Mouse (Mus musculus): ENCODE measurements at regions not wholly inside any gene's neighbourhood (a gene's known extent, or its start where the extent isn't known, plus 50 kb on each side); places are given as distances from the start of the nearest gene placed in this dataset.

GRCm38 (mm10) chr4:124175531-124175930 lies 257.7 kb upstream of the 4930535I16Rik start:
- Histone ChIP-seq H3K4me3 (ENCODE audit: low read depth, low read length) (no peak overlapping the region), H3K9ac (ENCODE audit: low read depth, low read length) (no peak overlapping the region), H3K4me1 (replicated peaks; ENCODE audit: control insufficient read depth, insufficient read depth, low read length) (no peaks in the 10 kb centered on the region), H3K36me3 (ENCODE audit: control insufficient read depth, insufficient read depth) (no peaks in the 10 kb centered on the region), H3K27me3 (replicated peaks; ENCODE audit: control insufficient read depth, insufficient read depth, low read length) (peaks cover 19% of the 10 kb centered on the region), H3K4me2 (replicated peaks; ENCODE audit: low read depth) (no peak overlapping the region), H3K27ac (ENCODE audit: low read depth, low read length) (no peak overlapping the region), H3K9me3 (ENCODE audit: control insufficient read depth) (no peaks in the 10 kb centered on the region)
- TF ChIP-seq CTCF (IDR thresholded peaks at IDR 0.05; ENCODE audit: low read depth), result no peak
- ATAC-seq, result no peak
- 51% methylated on average over 6 of the region's 6 CpGs for WGBS

- no peak for ATAC-seq
- Histone ChIP-seq H3K4me2 (replicated peaks; ENCODE audit: low read depth) (no peak overlapping the region), H3K4me1 (replicated peaks; ENCODE audit: control insufficient read depth, insufficient read depth, low read length) (no peaks in the 10 kb centered on the region), H3K9ac (ENCODE audit: low read depth, low read length) (no peak overlapping the region), H3K9me3 (ENCODE audit: control insufficient read depth) (no peaks in the 10 kb centered on the region), H3K36me3 (ENCODE audit: control insufficient read depth, insufficient read depth) (no peaks in the 10 kb centered on the region), H3K4me3 (ENCODE audit: low read depth, low read length) (no peak overlapping the region), H3K27me3 (replicated peaks; ENCODE audit: control insufficient read depth, insufficient read depth, low read length) (no peaks in the 10 kb centered on the region), H3K27ac (ENCODE audit: low read depth, low read length) (no peak overlapping the region)
- no peak for TF ChIP-seq CTCF (IDR thresholded peaks at IDR 0.05; ENCODE audit: low read depth)
- WGBS, result 79% methylated on average over 6 of the region's 6 CpGs
Observed at GRCm38 (mm10) chr4:124154627-124155026, 236.8 kb upstream of the 4930535I16Rik start.

GRCm38 (mm10) chr4:124149771-124150451 lies 232.1 kb upstream of the 4930535I16Rik start:
- no peaks in the 10 kb centered on the region; the same call in 1 of the 2 replicates for H3K27me3 ChIP-seq (replicated peaks; ENCODE audit: control insufficient read depth, insufficient read depth, low read length)
- ATAC-seq, result no peak
- TF ChIP-seq CTCF (IDR thresholded peaks at IDR 0.05; ENCODE audit: low read depth), result peak; percentile 42
- WGBS, result 11% methylated on average over 16 of the region's 16 CpGs
- no peak overlapping the region for H3K4me3 ChIP-seq (ENCODE audit: low read depth, low read length)
- H3K4me1 ChIP-seq (replicated peaks; ENCODE audit: control insufficient read depth, insufficient read depth, low read length), result no peaks in the 10 kb centered on the region
- H3K4me2 ChIP-seq (replicated peaks; ENCODE audit: low read depth), result no peak overlapping the region
- H3K27ac ChIP-seq (ENCODE audit: low read depth, low read length), result no peak overlapping the region
- no peaks in the 10 kb centered on the region for H3K9me3 ChIP-seq (ENCODE audit: control insufficient read depth)
- no peaks in the 10 kb centered on the region for H3K36me3 ChIP-seq (ENCODE audit: control insufficient read depth, insufficient read depth)
- H3K9ac ChIP-seq (ENCODE audit: low read depth, low read length), result no peak overlapping the region

- Histone ChIP-seq H3K36me3 (ENCODE audit: control insufficient read depth, insufficient read depth) (no peaks in the 10 kb centered on the region), H3K4me2 (replicated peaks; ENCODE audit: low read depth) (no peak overlapping the region), H3K4me1 (replicated peaks; ENCODE audit: control insufficient read depth, insufficient read depth, low read length) (no peaks in the 10 kb centered on the region), H3K27me3 (replicated peaks; ENCODE audit: control insufficient read depth, insufficient read depth, low read length) (no peaks in the 10 kb centered on the region; the same call in 1 of the 2 replicates), H3K9me3 (ENCODE audit: control insufficient read depth) (no peaks in the 10 kb centered on the region), H3K4me3 (ENCODE audit: low read depth, low read length) (no peak overlapping the region), H3K27ac (ENCODE audit: low read depth, low read length) (no peak overlapping the region), H3K9ac (ENCODE audit: low read depth, low read length) (no peak overlapping the region)
- ATAC-seq, result no peak
- WGBS, result 75% methylated on average over 3 of the region's 3 CpGs
- TF ChIP-seq CTCF (IDR thresholded peaks at IDR 0.05; ENCODE audit: low read depth), result no peak
Observed at GRCm38 (mm10) chr4:124149037-124149436, 231.2 kb upstream of the 4930535I16Rik start.

GRCm38 (mm10) chr4:124147276-124147675 lies 229.5 kb upstream of the 4930535I16Rik start:
- Histone ChIP-seq H3K36me3 (ENCODE audit: control insufficient read depth, insufficient read depth) (no peaks in the 10 kb centered on the region), H3K4me3 (ENCODE audit: low read depth, low read length) (no peak overlapping the region), H3K4me2 (replicated peaks; ENCODE audit: low read depth) (no peak overlapping the region), H3K4me1 (replicated peaks; ENCODE audit: control insufficient read depth, insufficient read depth, low read length) (no peaks in the 10 kb centered on the region), H3K27ac (ENCODE audit: low read depth, low read length) (no peak overlapping the region), H3K9me3 (ENCODE audit: control insufficient read depth) (no peaks in the 10 kb centered on the region), H3K27me3 (replicated peaks; ENCODE audit: control insufficient read depth, insufficient read depth, low read length) (no peaks in the 10 kb centered on the region; the same call in 1 of the 2 replicates), H3K9ac (ENCODE audit: low read depth, low read length) (no peak overlapping the region)
- 72% methylated on average over 4 of the region's 4 CpGs for WGBS
- ATAC-seq, result no peak
- no peak for TF ChIP-seq CTCF (IDR thresholded peaks at IDR 0.05; ENCODE audit: low read depth)

GRCm38 (mm10) chr4:124146135-124146534 lies 228.3 kb upstream of the 4930535I16Rik start:
- Histone ChIP-seq H3K4me3 (ENCODE audit: low read depth, low read length) (no peak overlapping the region), H3K27ac (ENCODE audit: low read depth, low read length) (no peak overlapping the region), H3K4me2 (replicated peaks; ENCODE audit: low read depth) (no peak overlapping the region), H3K9me3 (ENCODE audit: control insufficient read depth) (no peaks in the 10 kb centered on the region), H3K4me1 (replicated peaks; ENCODE audit: control insufficient read depth, insufficient read depth, low read length) (no peaks in the 10 kb centered on the region), H3K36me3 (ENCODE audit: control insufficient read depth, insufficient read depth) (no peaks in the 10 kb centered on the region), H3K9ac (ENCODE audit: low read depth, low read length) (no peak overlapping the region), H3K27me3 (replicated peaks; ENCODE audit: control insufficient read depth, insufficient read depth, low read length) (no peaks in the 10 kb centered on the region; the same call in 1 of the 2 replicates)
- 25% methylated on average over 8 of the region's 8 CpGs for WGBS
- ATAC-seq, result no peak
- TF ChIP-seq CTCF (IDR thresholded peaks at IDR 0.05; ENCODE audit: low read depth), result no peak

All from intestine, postnatal 0 days (tissue).